Mouse (Mus musculus): ENCODE results near the gene 9530068E07Rik.

9530068E07Rik gene

DNA sequence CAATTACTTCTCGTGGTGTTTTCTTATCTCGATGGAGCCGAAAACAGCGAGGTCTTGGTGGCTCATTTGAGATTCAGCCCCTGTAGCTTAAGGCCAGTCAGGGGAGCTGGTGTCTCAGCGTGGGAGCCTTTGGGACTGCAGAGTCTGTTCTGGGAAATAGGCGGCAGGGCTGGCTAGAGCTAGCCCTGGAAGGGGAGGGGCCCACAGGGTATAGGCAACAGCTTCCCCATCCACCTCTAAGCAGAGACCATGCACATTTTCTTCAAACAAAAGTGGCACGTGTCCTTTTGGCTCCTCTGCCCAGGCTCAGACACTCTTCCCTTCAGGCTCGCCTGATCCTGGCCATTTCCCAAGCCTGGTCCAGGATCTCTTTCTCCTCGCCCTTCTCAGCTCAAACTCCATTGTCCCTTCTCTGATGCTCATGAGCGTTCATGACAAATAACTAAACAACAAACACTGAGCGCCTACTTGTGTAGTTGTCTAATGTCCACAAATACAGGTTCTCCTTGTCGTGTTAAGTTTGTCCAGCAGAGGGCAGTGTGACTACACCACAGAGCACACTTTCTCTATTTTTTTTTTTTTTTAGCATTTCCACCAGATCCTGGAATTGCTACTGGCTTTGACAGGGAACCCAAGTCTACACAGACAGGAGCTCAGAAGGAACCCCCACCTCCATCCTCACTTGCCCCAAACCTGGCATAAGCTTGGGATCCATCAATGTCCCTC is 25.0 kb downstream of the 9530068E07Rik start:
- DNase-seq (ENCODE audit: low spot score in 2 of 2) = peak in 1 of 2 experiments; percentile 37

DNA sequence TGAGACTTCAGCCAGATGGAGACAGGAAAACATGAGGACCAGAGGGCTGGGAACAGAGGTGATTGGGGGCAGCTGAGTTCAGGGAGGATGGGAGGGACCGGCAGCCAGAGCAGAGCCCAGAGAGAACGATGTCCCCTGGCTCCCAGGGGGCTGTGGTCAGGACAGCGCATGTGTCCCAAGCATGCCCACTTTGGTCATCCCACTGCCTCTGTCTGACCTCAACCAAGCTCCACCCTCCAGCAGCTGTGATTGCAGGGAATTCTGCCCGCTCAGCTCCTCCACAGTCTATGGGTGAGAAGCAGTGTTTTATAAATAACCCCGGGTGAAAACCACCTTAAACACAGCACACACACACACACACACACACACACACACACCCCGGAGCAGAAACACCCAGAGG is 33.2 kb downstream of the 9530068E07Rik start:
- no peak for DNase-seq (ENCODE audit: low spot score in 2 of 2)

DNA sequence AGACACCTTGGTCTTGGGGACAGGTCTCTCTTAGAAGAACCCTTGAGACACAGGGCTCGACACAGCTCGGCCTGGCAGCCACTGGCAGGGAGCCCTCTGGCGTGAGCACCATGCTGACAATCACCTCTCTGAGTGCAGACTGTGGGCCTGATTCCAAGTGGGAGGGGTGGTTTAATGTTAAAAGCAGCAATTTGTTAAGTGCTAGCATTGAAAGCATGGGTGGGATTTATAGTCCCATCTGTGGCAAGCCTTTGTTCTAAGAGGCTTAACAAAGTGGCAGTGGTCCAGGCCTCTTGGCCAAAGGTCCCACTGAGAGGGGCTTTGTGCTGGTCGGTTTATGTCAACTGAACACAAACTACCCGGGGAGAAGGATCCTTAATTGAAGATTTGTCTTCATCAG is 35.4 kb downstream of the 9530068E07Rik start:
- DNase-seq (ENCODE audit: low spot score in 2 of 2) = no peak

DNA sequence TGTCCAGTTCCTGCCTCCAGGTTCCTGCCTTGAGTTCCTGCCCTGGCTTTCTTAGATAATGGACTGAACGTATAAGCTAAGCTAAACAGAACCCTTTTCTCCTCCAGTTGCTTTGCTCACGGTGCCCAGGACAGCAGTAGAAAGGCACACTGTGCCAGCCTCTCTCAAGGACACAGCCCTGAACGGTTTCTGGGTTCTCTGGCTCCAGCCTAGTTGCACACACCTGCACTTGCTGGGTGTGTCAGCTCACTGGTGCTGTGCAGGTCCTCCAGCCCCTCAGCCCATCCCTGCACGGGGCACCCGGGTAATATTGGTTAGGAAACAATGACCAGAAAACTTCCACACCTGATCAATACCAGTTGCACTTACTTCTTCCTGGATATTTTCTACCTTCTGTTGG is 35.9 kb downstream of the 9530068E07Rik start:
- DNase-seq (ENCODE audit: low spot score in 2 of 2) = no peak

DNA sequence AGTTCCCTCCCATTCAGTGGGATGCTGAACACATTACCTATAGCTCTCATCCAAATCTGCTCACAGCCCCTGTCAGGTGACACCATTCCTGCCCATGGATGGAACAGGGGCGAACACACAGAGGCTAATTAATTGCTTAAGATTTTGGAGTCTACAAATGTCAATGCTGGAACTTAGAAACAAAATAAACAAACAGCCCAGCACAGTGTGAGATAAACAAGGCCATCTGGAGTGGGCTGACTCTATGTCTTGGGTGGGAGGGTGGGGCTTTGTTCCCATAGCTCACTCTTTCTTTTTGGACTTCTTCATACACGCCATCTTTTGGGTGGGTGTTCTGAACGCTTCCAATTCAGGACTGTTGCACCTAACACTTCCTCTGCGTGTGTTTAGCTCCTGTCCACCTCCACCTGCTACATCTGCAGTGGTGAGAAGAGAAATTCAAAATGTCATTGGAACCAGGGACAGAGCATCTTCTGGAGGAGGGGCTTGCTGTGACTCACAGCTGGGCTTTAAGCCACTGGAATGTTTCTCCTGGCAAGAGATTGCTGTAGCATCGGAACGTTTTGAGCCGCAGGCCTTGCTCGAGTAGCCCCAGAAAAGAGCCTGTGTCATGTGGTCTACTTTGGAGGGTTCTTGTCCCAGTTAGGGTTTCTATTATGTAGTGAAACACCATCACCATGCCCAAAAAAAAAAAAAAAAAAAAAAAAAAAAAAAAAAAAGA is 37.0 kb downstream of the 9530068E07Rik start:
- no peak for DNase-seq (ENCODE audit: low spot score in 2 of 2)

DNA sequence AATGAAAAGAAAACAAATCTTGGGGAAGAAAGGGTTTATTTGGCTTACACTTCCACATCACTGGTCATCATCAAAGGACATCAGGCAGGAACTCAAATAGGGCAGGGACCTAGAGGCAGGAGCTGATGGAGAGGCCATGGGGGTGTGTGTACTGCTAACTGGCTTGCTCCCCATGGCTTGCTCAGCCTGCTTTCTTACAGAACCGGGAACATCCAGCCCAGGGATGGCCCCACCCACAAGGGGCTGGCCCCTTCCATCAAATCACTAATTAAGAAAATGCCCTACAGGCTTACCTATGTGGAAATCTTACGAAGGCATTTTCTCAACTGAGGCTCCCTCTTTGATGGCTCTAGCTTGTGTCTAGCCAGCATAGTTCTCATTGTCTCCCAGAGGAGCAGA is 37.6 kb downstream of the 9530068E07Rik start:
- DNase-seq (ENCODE audit: low spot score in 2 of 2) = no peak

DNA sequence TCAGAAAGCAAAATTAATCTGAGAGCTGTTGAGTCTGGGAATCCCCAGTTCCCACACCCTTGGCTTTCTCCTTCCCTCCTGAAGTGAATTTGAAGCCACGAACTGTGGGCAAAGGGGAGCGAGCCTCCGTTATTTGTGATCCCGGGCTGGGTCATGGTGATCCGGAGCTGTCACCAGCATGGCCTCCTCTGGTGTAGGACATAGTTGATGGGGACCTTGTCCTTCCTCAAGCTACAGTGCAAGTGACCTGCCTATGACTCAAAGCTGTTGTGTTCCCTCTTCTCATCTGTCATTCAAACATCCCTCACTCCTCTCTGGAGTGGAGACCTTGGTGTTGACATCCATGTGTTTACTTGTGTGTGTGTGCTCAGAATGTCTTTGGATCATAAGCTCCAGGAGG is 39.2 kb downstream of the 9530068E07Rik start:
- DNase-seq (ENCODE audit: low spot score in 2 of 2) = no peak

DNA sequence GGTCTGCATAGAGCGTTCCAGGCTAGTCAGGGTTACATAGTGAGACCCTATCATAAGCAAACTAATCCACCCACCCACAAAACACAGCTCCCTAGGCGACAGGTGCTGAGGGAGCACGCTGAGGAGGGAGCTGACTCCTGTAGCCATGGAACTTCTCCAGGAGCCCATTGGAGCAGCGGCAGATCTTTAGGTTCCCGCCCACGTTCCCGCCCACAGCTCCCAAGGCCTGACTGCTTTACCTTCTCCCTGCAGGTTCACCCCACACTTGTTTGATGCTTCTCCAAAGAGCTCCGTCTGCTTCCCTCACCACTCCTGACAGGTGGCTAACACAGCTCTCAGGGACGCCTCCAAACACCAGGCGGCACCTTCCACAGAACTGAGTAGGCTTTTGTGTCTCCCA is 40.9 kb downstream of the 9530068E07Rik start:
- DNase-seq (ENCODE audit: low spot score in 2 of 2) = no peak

DNA sequence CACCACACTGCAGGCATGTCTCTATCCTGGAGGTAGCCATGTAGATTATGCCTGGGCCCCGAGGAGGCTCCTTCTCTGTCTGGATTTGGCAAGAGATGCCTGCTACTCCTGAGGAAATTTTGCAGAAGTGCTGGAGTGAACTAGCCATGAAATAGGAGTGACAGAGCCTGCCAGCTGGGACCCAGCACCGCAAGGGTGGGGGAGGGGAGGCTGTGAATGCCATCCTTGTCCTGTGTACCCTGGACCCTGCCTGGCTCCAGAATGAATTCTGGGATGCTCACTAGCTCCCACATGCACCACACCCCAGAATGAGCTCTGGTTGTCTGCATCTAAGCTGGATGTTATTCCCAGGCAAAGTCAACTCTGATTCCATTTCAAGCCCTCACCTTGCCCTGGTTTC is 44.9 kb downstream of the 9530068E07Rik start:
- no peak for DNase-seq (ENCODE audit: low spot score in 2 of 2)

DNA sequence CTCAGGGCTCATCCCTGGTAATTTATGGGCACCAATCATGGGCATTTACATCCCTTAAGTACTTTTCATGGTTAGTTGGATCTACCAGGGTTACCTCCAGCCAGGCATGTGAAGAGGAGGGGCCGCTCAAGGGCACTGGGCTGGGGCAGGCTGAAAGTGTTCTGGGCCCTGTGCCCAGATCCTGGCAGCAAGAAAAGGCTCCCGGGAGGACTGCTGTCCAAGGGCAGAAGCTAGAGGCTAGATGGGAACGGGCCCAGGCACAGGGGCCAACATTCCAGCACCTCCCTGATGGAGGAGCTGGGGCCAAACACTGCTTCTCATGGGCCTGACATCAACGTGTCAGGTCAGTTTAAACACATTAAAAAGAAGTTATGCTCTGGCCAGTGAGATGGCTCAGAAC is 51.0 kb downstream of the 9530068E07Rik start:
- no peak for DNase-seq (ENCODE audit: low spot score in 2 of 2)

DNA sequence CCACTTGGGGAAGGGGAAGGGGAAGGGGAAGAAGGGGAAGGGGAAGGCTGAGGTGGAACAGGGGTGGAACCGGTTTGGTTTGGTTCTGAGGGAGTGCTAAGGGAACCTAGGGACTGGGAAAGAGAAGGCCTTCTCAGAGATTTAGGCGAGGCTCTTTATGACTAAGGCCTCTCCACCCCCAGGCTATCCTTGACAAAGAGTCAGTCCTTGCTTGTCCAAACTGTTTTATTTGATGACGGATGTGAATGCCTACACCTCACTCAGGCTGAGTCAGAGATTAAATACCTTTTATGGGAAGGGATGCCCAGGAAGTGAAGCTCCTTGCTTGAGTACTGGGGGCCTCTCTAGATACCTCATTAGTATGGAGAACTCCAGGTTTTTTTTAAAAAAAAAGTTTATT is 52.8 kb downstream of the 9530068E07Rik start:
- no peak for DNase-seq (ENCODE audit: low spot score in 2 of 2)

DNA sequence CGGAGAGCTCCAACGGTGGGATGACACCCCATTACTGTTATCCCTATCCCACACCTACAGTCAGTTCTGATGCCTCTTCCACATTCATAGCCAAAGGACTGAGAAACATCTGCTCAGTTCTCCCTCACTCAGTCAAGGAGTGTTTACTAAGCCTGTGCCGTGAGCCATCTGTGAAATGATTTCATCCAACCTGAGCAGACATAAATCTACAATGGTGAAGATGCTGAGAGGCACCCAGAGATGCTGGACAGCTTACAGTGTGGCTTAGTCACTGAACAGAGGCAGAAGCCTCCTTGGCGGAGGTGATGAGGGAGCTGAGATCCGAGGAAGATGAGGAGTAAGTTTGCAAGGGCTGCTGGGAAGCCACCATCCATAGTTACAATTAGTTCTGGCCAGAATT is 62.1 kb downstream of the 9530068E07Rik start:
- no peak for DNase-seq (ENCODE audit: low spot score in 2 of 2)

Measured in spleen, postnatal 14 days (tissue).